Mouse (Mus musculus): ENCODE data around the gene Armh4.

Armh4 gene

GRCm38 (mm10) chr14:49738441-49739088 is 44.6 kb downstream of the Armh4 start:
- DNase-seq (ENCODE audit: extremely low spot score, low read depth, low spot score), result no peak

- DNase-seq (ENCODE audit: extremely low spot score, low read depth, low spot score), result peak; percentile 8
These were observed 49.2 kb downstream of the Armh4 start for GRCm38 (mm10) chr14:49733950-49734349.

- DNase-seq (ENCODE audit: extremely low spot score, low read depth, low spot score), result no peak
These were observed 59.7 kb downstream of the Armh4 start for GRCm38 (mm10) chr14:49723361-49724054.

GRCm38 (mm10) chr14:49722782-49723181 is 60.4 kb downstream of the Armh4 start:
- DNase-seq (ENCODE audit: extremely low spot score, low read depth, low spot score), result no peak

- DNase-seq (ENCODE audit: extremely low spot score, low read depth, low spot score), result no peak
These were observed 61.9 kb downstream of the Armh4 start for GRCm38 (mm10) chr14:49721281-49721680.

GRCm38 (mm10) chr14:49719678-49720077 is 63.5 kb downstream of the Armh4 start:
- no peak for DNase-seq (ENCODE audit: extremely low spot score, low read depth, low spot score)

GRCm38 (mm10) chr14:49711016-49711415 is 72.2 kb downstream of the Armh4 start:
- DNase-seq (ENCODE audit: extremely low spot score, low read depth, low spot score), result no peak

GRCm38 (mm10) chr14:49703432-49704200 is 79.6 kb downstream of the Armh4 start:
- DNase-seq (ENCODE audit: extremely low spot score, low read depth, low spot score), result no peak

GRCm38 (mm10) chr14:49679511-49680284 is 103.5 kb downstream of the Armh4 start:
- DNase-seq (ENCODE audit: extremely low spot score, low read depth, low spot score), result no peak

- DNase-seq (ENCODE audit: extremely low spot score, low read depth, low spot score), result no peak
These were observed 106.6 kb downstream of the Armh4 start for GRCm38 (mm10) chr14:49676580-49676979.

GRCm38 (mm10) chr14:49660444-49660843 is 122.7 kb downstream of the Armh4 start:
- DNase-seq (ENCODE audit: extremely low spot score, low read depth, low spot score), result no peak

- DNase-seq (ENCODE audit: extremely low spot score, low read depth, low spot score), result no peak
These were observed 134.0 kb downstream of the Armh4 start for GRCm38 (mm10) chr14:49649191-49649590.

GRCm38 (mm10) chr14:49637422-49637821 is 145.8 kb downstream of the Armh4 start:
- DNase-seq (ENCODE audit: extremely low spot score, low read depth, low spot score), result no peak

GRCm38 (mm10) chr14:49626055-49626454 is 157.1 kb downstream of the Armh4 start:
- no peak for DNase-seq (ENCODE audit: extremely low spot score, low read depth, low spot score)

All from hindlimb bud, embryonic 11.5 days (tissue).